Mouse (Mus musculus) heart, postnatal 10 days (tissue): ENCODE data around the gene Zfp994. TPM values are rescaled to one million over a fixed set of nuclear protein-coding genes. Genes with fewer than 3 reads are reported as not detected.
"Not testable (repeated sequence)": the region's sequence is repeated elsewhere in the genome, so short reads cannot be mapped to it uniquely, and the experiment has no call there.

Experiments
- DNase-seq, 2 experiments: peaks; one replicate each; pipeline ENCODE4 v3.0.0; 2021
- intact Hi-C: fragments of 180-260 bp; cut with DNase I; formaldehyde crosslinking; loops from one replicate; pipeline ENCODE4 v1.15.1; 2025
- total RNA-seq, 2 experiments: library from RNA; stranded (reverse); gene quantifications; 2 replicates each; pipeline ENCODE4 v1.2.3; 2021

The Zfp994 gene
- total RNA-seq = 1 to 10 TPM; 3.1 to 3.3 TPM

DNA sequence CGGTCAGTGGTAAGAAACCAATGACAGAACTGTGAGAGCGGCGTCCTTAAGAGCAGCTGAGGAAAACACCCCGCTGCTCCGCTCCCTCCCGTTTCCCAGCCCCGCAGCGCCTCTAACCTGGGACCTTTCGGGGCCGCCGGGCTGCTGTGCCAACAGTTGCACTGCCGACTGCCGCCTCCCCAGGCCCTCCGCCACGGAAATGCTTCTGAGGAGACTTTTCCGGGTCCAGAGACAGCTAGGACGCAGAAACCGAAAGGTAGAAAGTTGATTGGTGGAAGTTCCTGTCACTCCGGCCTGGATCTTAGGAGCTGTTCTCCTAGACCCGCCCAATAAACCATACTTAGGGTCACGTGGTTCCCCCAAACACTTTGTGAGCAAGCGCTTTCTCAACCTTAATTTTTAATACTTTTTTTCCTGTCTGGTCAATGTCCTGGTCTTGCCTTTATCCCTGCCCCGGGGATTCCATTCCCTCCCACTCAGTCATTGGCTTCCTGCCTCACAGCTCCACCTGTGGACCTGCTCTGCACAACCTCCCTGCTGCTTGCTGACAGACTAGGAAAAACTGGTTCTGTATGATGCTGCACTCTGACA, at the start of gene Zfp994:
Zfp994 (minus strand) TSS at position 195 of the 591 bp plus-strand sequence.
- intact Hi-C loops = loop anchor here (10.0 kb wide), 2 partner anchors 61 to 141 kb away; partner anchors contain the start of gene Zfp947
- peak; percentile 96 for DNase-seq

DNA sequence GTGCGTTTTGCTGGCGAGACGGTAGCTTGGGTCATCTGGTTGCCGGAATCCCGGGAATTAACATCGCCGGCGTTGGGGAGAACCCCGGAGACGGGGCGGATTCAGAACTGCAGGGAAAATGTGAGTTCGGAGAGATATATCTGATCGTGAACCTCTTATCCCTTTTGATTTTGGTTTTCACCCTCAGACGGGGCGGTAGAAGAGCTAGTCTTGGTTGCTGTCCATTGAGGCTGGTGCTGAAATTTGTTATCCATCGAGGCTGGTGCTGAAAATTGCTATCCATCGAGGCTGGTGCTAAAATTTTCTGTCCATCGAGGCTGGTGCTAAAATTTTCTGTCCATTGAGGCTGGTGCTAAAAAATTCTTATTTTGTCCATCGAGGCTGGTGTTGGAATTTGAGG, 5.3 kb upstream of the Zfp994 start:
- intact Hi-C loops = not testable (repeated sequence)
- peak; percentile 26 to 47 for DNase-seq

DNA sequence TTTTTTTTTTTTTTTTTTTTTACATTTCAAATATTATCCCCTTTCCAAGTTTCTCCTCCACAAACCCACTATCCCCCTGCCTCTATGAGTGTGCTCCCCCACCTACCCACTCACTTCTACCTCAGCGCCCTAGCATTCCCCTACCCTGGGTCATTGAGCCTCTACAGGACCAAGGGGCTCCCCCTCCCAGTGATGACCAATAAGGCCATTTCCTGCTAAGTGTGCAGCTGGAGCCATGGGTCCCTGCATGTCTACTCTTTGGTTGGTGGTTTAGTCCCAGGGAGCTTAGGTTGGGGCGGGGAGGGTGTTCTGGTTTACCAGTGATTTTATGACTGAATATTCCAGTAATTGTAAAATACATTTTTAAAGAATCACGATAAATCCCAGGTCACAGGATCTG, 401 bp downstream of the Zfp994 start:
- DNase-seq = not testable (repeated sequence)
- intact Hi-C loops = loop anchor here (10.0 kb wide), 2 partner anchors 60 to 140 kb away; partner anchors contain the start of gene Zfp947

DNA sequence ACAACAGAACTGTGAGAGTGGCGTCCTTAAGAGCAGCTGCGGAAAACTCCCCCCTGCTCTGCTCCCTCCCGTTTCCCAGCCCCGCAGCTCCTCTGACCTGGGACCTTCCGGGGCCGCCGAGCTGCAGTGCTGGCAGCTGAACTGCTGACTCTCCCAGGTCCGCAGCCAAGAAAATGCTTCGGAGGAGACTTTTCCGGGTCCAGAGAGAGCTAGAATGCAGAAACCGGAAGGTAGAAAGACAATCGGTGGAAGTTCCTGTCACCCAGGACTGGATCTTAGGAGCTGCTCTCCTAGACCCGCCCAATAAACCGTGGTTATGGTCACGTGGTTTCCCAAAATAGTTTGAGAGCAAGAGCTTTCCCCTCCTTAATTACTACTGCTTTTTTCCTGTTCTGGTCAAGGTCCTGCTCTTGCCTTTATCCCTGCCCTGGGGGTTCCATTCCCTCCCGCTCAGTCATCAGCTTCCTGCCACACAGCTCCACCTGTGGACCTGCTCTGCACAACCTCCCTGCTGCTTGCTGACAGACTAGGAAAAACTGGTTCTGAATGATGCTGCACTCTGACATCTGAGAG, 59.6 kb downstream of the Zfp994 start, which contains the start of gene Zfp947:
Zfp947 (minus strand) TSS at position 469 of the 573 bp plus-strand sequence.
- intact Hi-C loops = loop anchor here (10.0 kb wide), 1 partner anchor 59 kb away; the partner anchor contains the start of gene Zfp994
- peak; percentile 69 to 70 for DNase-seq

DNA sequence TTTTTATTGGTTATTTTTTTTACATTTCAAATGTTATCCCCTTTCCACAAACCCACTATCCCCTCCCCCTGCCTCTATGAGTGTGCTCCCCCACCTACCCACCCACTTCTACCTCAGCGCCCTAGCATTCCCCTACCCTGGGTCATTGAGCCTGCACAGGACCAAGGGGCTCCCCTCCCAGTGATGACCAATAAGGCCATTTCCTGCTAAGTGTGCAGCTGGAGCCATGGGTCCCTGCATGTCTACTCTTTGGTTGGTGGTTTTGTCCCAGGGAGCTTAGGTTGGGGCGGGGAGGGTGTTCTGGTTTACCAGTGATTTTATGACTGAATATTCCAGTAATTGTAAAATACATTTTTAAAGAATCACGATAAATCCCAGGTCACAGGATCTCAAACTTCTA, 60.1 kb downstream of the Zfp994 start:
- DNase-seq = not testable (repeated sequence)
- intact Hi-C loops = loop anchor here (10.0 kb wide), 1 partner anchor 59 kb away; the partner anchor contains the start of gene Zfp994

DNA sequence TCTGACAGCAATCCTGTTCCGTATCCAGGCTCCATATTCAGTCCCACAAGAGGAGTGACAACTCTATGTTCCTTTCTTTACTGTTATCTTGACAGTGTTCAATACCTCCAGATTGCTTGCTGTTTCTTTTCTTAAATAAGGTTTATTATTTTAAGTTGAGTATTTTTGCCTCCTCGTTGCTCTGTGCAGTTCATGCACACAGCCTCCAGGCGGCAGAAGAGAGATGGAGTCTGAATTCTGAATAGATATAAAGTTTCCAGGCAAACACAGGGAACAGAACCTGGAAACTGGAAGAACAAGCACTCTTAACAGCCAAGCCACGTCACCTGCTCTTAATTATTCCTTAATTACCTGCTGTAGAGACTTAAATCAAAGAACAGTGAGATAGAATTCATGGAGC, 71.5 kb downstream of the Zfp994 start:
- not testable (repeated sequence) for DNase-seq
- intact Hi-C loops = loop anchor here (5.0 kb wide), 1 partner anchor 263 kb away; no protein-coding TSS in a partner anchor

Other genes with a start within 250 kb of the Zfp994 start
- 1 to 10 TPM in 1 of 2 experiments, under 1 TPM in 1; 0.89 to 1.8 TPM for gene Zfp947, start 59.4 kb downstream of the Zfp994 start, total RNA-seq
- 1 to 10 TPM; 7.4 to 9.4 TPM for gene CT030661.1, start 89.2 kb upstream of the Zfp994 start, total RNA-seq
- gene Zfp944, start 135.8 kb upstream of the Zfp994 start, total RNA-seq = 1 to 10 TPM; 5.3 to 5.4 TPM
- 1 to 10 TPM; 7.0 to 8.1 TPM for gene Zfp758, start 135.8 kb upstream of the Zfp994 start, total RNA-seq
- gene Zfp946, start 198.6 kb upstream of the Zfp994 start, total RNA-seq = 1 to 10 TPM; 4.4 to 6.5 TPM